Mouse (Mus musculus) splenic B cell, adult 2 months (primary cell): Measurements from ENCODE around the gene Rab7b.

Source experiments
- DNase-seq: peaks from one replicate; pipeline ENCODE4 v3.0.0-alpha.2; 2011; ENCODE audit warnings: low read depth, low spot score
- H3K27me3 ChIP-seq: 2 replicates; pipeline ENCODE4 v1.6.1; 2012; ENCODE audit warnings: mild to moderate bottlenecking, low read length, moderate library complexity, mixed read lengths; ENCODE audit not compliant: control insufficient read depth, poor library complexity, insufficient read depth, severe bottlenecking
- H3K36me3 ChIP-seq: 2 replicates; pipeline ENCODE4 v1.6.1; 2012; ENCODE audit warnings: mild to moderate bottlenecking, low read length, moderate library complexity, mixed read lengths; ENCODE audit not compliant: control insufficient read depth, poor library complexity, insufficient read depth, severe bottlenecking

The Rab7b gene

DNA sequence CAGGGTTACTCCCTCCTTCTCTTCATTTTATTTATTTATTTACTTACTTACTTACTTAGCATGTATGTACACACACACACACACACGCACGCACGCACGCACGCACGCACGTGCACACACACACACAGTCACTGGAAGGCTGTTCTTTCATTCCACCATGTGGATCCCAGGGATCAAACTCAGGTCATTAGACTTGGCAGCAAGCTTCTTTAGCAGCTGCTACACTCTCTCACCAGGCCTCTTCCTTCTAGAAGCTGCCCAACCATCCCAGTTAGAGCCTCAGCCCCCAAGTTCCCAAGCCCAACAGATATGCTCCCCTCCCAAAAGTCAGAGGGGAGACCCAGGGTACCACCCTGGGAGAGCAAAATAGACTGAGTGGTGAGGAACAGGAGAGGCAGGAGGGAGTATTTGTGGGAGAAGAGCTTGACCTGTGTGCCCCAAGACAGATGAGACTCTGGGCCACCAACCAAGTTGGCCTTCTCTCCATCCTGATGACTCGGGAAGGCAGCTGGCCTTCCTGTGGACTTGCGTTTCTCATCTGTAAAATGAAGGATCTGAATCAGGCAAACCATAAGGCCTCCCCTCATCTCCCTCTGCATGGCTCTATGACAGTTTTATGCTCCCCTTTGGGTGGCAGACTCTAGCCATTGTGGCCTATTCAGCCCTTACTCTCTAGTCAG is 51.1 kb downstream of the Rab7b start:
- Histone ChIP-seq H3K27me3 (no peaks in the 10 kb centered on the region), H3K36me3 (no peaks in the 10 kb centered on the region)
- no peak for DNase-seq

DNA sequence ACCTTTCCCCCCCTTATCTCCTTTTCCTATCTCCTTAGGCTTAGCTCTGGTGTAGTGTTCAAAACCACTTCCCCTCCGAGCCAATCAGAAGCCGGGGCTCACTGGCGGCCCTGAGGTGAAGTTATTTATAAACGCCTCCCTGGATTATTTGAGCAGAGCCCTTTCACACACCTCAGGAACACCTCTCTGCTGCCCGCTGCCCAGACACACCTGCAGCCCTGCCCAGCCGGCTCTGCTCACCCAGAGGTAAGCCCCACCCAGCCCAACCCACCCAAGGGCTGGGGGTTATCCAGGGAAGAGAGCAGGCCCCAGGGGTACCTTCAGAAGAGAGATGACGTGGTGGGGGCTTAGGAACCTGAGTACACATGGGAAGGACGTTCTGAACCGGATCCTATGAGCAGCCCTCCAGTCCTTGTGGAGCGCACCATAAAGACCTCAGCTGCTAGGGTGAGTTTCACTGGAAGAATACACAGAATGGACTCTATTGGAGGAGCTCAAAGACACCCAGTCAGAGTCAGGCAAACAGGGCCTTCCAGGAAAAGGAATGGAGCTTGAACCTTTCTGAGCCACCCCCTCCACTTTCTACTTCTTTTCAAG is 55.5 kb downstream of the Rab7b start, which contains the start of gene Slc26a9:
Gene Slc26a9, plus strand, starts transcription at position 155 of the 597 bp plus-strand sequence.
- no peaks in the 10 kb centered on the region for H3K36me3 ChIP-seq
- no peak for DNase-seq
- H3K27me3 ChIP-seq: no peaks in the 10 kb centered on the region; the same call in 1 of the 2 replicates

DNA sequence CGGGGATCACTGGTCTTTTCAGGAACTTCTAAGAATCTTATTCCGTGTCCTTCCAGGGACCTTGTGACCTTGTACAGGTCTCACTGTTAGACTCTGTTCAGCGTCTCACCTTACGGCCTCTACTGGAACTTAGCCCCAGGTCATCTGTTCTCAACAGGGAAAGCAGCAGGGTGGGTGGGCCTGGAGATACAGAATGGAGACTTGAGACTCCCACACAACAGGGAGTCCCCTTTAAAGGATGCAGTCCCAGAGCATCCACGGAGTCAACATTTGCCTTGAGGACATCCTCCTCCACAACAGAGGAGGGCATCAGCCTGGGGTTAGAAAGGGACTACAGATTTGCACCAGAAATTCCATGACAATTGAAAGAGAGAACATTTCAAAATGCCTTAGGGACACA is 56.9 kb downstream of the Rab7b start:
- DNase-seq: no peak
- Histone ChIP-seq H3K27me3 (no peaks in the 10 kb centered on the region; the same call in 1 of the 2 replicates), H3K36me3 (no peaks in the 10 kb centered on the region)

DNA sequence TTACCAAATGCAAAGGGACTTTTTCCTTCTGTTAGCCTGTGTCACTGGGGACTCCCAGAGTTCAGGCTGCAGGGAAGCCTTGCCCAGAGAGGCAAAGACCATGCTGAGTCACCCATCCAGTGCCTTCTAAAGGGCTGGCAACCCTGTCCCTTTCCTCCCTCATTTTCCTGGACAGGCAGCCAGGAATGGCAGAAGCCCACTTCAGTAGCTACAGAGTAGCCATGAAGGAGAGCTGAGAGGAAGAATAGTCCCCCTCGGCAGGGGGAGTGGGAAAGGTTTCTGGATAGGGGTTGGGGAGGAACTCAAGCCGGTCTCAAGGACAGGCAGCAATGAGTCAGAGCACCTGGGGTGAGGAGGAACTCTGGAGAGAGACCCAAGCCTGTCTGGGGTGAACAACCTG is 59.3 kb downstream of the Rab7b start:
- no peak for DNase-seq
- no peaks in the 10 kb centered on the region; the same call in 1 of the 2 replicates for H3K27me3 ChIP-seq
- H3K36me3 ChIP-seq: no peaks in the 10 kb centered on the region

DNA sequence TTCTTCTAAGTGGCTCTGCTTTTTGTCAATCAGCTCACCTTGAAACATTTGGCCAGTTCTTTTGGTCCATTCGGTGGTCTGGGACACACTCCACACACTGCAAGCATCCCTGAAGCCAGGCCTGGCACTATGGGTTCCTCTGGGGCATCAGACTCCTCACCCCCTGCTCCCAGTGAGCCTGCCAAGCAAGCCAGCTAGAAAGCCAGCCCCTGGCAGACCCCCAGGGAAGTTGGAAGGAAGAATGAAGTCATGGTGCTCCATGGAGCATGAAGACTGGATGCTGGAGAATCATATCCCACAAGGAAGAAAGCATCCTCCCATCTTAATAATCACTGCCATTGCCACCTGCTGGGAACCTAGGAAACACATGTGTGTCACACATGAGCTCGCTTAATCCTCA is 60.1 kb downstream of the Rab7b start:
- H3K27me3 ChIP-seq: no peaks in the 10 kb centered on the region; the same call in 1 of the 2 replicates
- DNase-seq: no peak
- no peaks in the 10 kb centered on the region for H3K36me3 ChIP-seq

DNA sequence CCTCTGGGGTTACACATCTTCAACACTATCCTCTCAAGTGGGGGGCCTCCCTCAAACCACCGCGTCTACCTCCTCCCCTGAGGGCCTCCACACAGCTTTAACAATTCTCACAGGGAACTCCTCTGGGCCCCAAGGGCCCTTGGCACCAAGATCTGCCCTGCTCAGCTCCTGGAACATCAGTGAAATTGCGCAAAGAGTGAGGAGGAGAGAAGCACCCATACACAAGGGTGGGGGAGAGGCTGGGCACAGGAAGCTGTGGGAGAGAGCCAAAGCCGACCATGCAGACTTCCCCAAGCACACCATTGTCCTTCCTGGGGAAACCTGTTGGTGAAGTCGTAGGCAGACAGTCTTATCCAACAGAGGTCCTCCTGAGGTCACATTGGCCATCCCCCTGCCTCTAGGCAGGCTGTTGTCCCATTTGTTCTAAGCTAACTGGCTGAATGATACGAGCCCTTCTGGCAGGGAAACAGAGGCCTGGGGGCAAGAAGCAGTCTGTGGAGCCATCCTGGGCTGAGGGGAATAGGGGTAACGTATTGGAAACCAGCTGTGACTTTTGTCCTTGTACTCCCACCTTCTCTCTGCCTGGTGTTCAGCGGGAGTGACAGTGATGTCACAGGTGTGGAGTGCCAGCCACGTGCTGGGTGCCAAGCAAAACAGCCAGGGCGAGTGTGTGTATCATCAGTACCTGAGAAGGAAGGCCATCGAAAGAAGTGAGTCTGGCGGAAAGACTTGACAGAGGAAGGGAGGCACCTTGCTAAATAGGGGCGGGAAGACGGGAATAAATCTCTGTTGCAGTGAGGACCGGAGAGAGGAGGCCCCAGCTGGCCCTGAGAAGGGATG is 61.4 kb downstream of the Rab7b start:
- Histone ChIP-seq H3K36me3 (no peaks in the 10 kb centered on the region), H3K27me3 (no peaks in the 10 kb centered on the region; the same call in 1 of the 2 replicates)
- DNase-seq: no peak

DNA sequence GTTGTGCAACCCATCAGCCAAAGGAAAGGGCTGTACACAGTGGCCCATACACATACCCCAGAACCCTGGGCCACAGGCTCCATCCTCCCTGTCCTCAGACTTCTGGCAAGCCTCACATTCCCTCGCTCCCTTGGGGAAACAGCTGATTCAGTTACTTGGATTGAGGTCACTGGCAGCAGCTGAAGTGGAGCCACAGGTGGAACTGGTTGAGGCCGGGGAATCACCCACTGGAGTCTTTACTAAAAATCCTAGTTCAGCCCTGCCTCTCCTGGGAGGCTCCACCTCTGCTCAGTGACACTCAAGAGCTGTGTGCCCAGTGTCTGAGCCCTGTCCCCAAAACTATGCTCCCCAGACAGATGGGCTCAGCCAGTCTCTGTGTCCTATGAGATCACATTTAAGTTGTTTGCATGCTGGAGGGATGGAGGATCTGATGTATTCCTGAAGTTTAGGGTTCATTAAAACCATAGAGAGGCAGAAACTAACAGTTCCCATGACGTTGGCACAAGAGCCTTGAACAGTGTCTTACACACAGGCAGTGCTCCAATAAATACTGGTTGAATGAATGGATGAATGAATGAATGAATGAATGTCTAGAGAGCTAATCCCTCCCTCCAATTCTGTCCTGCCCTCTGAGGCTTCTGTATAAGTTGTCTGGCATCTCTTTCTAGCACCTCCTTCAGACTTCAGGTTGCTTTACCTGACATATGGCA is 62.8 kb downstream of the Rab7b start:
- no peak for DNase-seq
- Histone ChIP-seq H3K36me3 (no peaks in the 10 kb centered on the region), H3K27me3 (no peaks in the 10 kb centered on the region; the same call in 1 of the 2 replicates)

DNA sequence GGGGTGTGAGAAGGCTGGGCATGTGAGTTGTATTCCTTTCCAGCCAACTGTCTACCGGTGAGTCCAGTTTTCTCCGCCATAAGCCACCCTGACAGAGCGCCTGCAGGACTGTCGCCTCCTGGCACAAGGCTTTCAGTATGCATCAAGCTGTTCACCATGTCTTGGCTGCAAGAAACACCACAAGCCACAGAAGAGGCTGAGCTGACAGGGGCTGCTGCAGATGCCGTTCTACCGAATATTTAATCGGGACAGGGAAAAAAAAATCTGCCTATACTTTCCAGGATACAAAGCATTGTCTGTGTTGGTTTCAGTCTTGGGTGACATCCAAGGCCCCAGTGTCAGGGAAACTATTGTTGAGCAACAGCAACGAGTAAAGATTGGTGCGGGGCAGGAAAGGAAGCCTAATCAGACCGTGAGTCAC is 63.4 kb downstream of the Rab7b start:
- Histone ChIP-seq H3K27me3 (no peaks in the 10 kb centered on the region; the same call in 1 of the 2 replicates), H3K36me3 (no peaks in the 10 kb centered on the region)
- DNase-seq: no peak

DNA sequence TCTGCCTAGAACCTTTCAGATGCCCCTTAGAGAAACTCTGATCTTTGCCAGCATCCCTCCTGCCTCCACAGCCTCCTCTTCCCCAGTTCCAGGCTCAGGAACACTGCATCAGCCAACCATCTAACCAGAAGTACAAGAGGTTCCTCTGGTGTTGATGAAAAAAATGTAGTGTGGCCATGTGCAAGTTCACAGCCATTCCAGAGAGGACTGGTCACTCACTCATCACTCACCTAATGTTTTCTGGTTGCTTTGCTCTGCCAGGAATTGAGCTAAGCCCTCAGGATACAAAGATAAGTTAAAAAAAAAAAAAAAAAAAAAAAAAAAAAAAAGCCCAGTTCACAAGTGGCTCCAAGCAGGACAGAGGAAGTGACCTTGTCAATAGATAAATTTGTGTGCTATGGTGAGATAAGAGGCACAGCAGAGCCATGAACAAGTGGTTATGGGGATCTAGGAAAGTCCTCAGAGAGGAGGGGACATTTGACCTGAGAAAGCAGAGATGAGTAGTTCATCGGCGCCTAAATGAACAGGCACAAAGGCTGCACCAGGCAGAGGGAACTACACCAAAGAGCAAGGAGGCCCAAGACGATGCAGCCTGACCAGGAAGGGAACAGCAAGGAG is 65.8 kb downstream of the Rab7b start:
- H3K27me3 ChIP-seq: no peaks in the 10 kb centered on the region
- no peaks in the 10 kb centered on the region for H3K36me3 ChIP-seq
- no peak for DNase-seq

DNA sequence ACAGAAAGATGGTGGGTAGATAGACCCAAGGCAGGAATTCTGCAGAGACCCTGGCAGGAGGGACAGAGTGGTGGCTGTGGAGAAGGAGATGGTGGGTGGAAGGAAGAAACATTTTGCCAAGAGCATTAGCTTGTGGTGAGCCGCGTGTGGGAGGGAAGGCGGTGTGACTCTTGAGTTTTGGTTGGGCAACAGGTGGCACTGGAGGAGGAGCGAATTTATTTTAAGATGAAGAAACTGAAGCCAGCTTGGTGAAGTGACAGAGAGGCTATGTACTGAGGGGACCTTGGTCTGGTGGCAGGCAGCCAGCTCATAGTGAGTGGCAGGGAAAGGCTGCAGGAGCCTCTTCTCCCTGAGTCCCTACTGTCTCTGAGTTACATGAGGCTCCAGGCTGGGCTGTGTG is 66.4 kb downstream of the Rab7b start:
- no peaks in the 10 kb centered on the region for H3K36me3 ChIP-seq
- DNase-seq: no peak
- no peaks in the 10 kb centered on the region for H3K27me3 ChIP-seq

DNA sequence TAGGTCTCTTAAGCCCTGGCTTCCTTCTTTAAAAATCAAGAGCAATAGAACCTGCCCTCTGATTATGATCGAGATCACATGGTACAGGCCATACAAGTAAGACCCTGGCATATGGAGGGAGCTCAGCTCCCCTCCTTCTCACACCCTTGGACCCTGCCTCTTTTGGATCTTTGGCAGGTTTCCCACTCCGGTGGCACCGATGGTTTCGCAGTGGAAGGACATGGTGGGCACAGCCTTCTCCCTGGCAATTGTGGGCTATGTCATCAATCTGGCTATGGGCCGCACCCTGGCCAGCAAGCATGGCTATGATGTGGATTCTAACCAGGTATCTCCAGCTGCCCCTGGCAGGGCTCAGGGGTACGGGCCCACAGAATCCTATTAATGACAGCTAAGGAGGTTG is 68.7 kb downstream of the Rab7b start:
- DNase-seq: no peak
- no peaks in the 10 kb centered on the region for H3K27me3 ChIP-seq
- H3K36me3 ChIP-seq: no peaks in the 10 kb centered on the region

DNA sequence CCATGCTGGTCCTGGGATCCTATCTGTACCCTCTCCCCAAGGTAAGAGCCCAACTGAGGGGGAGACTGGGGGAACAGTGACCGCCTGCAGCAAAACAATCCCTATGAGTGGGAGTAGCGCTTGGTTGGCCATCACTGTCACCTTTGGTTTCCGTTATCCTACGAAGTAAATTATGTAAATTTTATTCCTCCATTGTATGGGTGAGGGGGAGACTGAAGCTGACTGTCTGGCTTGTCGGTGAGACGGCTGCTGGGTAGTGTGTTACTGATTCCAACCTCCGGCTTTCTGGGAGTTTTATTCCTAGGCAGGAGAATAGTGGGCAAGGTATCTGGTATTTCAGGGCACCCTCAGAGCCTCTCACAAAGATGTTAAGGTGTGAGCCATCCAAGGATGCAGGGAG is 70.3 kb downstream of the Rab7b start:
- no peak for DNase-seq
- Histone ChIP-seq H3K36me3 (no peaks in the 10 kb centered on the region), H3K27me3 (no peaks in the 10 kb centered on the region)

DNA sequence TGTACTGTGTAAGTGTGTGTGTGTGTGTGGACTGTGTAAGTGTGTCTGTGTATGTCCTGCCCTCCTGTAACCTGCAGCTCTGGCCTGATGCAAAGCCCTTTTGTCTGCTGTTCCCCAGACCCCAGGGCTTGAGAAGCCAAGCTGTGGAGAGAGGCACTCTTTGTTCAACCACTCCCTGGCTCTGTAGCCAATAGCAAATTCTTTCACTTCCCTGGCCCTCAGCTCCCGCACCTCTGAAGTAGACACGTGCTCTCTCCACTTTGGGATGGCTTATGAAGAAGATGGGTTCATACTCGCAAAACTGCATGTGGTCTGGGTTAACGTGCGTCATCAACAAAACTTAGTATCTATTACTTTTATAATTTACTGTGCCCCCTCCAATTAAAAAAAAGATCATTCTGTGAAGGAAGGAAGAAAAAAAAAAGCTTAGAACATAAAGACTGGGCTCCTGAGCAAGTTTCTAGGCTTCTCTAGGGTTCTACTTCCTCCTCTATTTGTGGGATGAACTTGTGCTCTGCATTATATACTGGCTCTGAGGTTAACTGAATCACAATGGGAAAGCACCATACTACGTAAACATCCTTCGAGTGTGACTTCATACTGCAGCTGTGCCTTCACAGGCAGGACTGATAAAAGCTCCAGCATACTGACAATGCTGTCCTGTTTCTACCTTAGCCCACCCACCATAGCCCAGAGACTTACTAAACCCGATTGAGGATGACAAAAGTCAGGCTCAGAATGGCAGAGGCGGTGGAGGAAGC is 71.4 kb downstream of the Rab7b start:
- no peaks in the 10 kb centered on the region for H3K27me3 ChIP-seq
- no peaks in the 10 kb centered on the region for H3K36me3 ChIP-seq
- peak; percentile 17 for DNase-seq

DNA sequence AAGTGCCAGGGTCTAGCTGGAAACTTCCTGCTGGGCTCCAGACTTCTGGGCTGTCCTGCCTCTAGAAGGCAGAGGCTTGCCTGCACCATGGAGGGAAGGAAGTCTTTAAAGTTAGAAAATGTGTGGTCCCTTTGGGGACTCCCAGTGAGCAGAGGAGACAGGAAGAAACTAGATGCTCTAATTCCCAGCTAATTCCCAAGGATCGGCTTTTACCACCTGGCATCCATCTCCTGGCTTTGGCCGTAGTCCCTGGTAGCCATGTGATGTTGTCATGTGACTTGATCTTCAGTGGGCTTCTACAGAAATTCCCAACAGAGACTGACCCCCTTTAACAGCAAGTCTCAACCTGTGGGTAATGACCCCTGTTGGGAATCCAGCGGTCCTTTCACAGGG is 71.9 kb downstream of the Rab7b start:
- DNase-seq: no peak
- H3K27me3 ChIP-seq: no peaks in the 10 kb centered on the region
- H3K36me3 ChIP-seq: no peaks in the 10 kb centered on the region
